Mouse (Mus musculus) brain, embryonic 18.5 days (tissue): Measurements from ENCODE around the gene Lgals3.
"Not testable (repeated sequence)": the region's sequence is repeated elsewhere in the genome, so short reads cannot be mapped to it uniquely, and the experiment has no call there.

ENCODE experiments used
- DNase-seq: peaks from one replicate; pipeline ENCODE4 v3.0.0-alpha.2; 2012; ENCODE audit warnings: low read depth, low spot score

Gene Lgals3

GRCm38 (mm10) chr14:47367461-47367860, at the start of gene Lgals3:
Gene Lgals3 (plus strand): TSS chr14:47367751.
- DNase-seq = peak; percentile 61

- DNase-seq = no peak
Measured at GRCm38 (mm10) chr14:47319362-47319761, 48.2 kb upstream of the Lgals3 start.

- DNase-seq = not testable (repeated sequence)
Measured at GRCm38 (mm10) chr14:47321581-47321980, 46.0 kb upstream of the Lgals3 start.

- no peak for DNase-seq
Measured at GRCm38 (mm10) chr14:47325965-47326761, 41.4 kb upstream of the Lgals3 start.

- no peak for DNase-seq
Measured at GRCm38 (mm10) chr14:47327347-47327746, 40.2 kb upstream of the Lgals3 start.

- no peak for DNase-seq
Measured at GRCm38 (mm10) chr14:47331920-47332319, 35.6 kb upstream of the Lgals3 start.

- DNase-seq = no peak
Measured at GRCm38 (mm10) chr14:47334819-47335218, 32.7 kb upstream of the Lgals3 start.

GRCm38 (mm10) chr14:47335300-47335699, 32.3 kb upstream of the Lgals3 start:
- DNase-seq = no peak

GRCm38 (mm10) chr14:47340231-47340925, 27.2 kb upstream of the Lgals3 start:
- DNase-seq = no peak

- DNase-seq = no peak
Measured at GRCm38 (mm10) chr14:47341811-47342291, 25.7 kb upstream of the Lgals3 start.

GRCm38 (mm10) chr14:47346715-47347114, 20.8 kb upstream of the Lgals3 start:
- DNase-seq = no peak

- DNase-seq = no peak
Measured at GRCm38 (mm10) chr14:47350974-47351373, 16.6 kb upstream of the Lgals3 start.

- no peak for DNase-seq
Measured at GRCm38 (mm10) chr14:47352272-47352671, 15.3 kb upstream of the Lgals3 start.

- DNase-seq = no peak
Measured at GRCm38 (mm10) chr14:47353240-47353639, 14.3 kb upstream of the Lgals3 start.

GRCm38 (mm10) chr14:47354111-47354577, 13.4 kb upstream of the Lgals3 start:
- DNase-seq = no peak

GRCm38 (mm10) chr14:47354948-47355347, 12.6 kb upstream of the Lgals3 start:
- DNase-seq = no peak

- DNase-seq = no peak
Measured at GRCm38 (mm10) chr14:47356622-47357021, 10.9 kb upstream of the Lgals3 start.

- no peak for DNase-seq
Measured at GRCm38 (mm10) chr14:47359610-47360009, 7.9 kb upstream of the Lgals3 start.

GRCm38 (mm10) chr14:47361418-47361817, 6.1 kb upstream of the Lgals3 start:
- no peak for DNase-seq

- DNase-seq = no peak
Measured at GRCm38 (mm10) chr14:47361899-47362298, 5.7 kb upstream of the Lgals3 start.

GRCm38 (mm10) chr14:47364742-47365449, 2.7 kb upstream of the Lgals3 start:
- DNase-seq = no peak

GRCm38 (mm10) chr14:47366881-47367321, 650 bp upstream of the Lgals3 start:
- peak; percentile 51 for DNase-seq
